Mouse (Mus musculus): Measurements from ENCODE around the gene Icam2. TPM values are rescaled to one million over a fixed set of nuclear protein-coding genes. Genes with fewer than 3 reads are reported as not detected.
A peak's percentile ranks its signal among the peaks of the same experiment; 100 is the strongest.

The Icam2 gene
- polyA plus RNA-seq, 1 experiment, result 6.8 TPM

GRCm38 (mm10) chr11:106374979-106375378 is 12.9 kb downstream of the Icam2 start:
- H3K4me3 ChIP-seq (replicated peaks; ENCODE audit: insufficient read depth, low read depth, low read length), result no peak overlapping the region
- TF ChIP-seq CTCF (IDR thresholded peaks at IDR 0.05; ENCODE audit: borderline replicate concordance, insufficient read depth, low read depth, low read length) (no peak), POLR2A (IDR thresholded peaks at IDR 0.05; ENCODE audit: borderline replicate concordance, insufficient read depth, low read length) (no peak)
- no peaks in the 10 kb centered on the region for H3K27me3 ChIP-seq (ENCODE audit: control insufficient read depth, insufficient read depth, low read length)
- H3K4me1 ChIP-seq (ENCODE audit: control insufficient read depth, insufficient read depth, low read length), result no peaks in the 10 kb centered on the region
- no peak overlapping the region for H3K27ac ChIP-seq (ENCODE audit: insufficient read depth, low read length)
- 86% methylated on average over 5 of the region's 5 CpGs for WGBS
- no peak for DNase-seq

GRCm38 (mm10) chr11:106374559-106374958 is 13.3 kb downstream of the Icam2 start:
- no peak overlapping the region for H3K4me3 ChIP-seq (replicated peaks; ENCODE audit: insufficient read depth, low read depth, low read length)
- no peak overlapping the region for H3K27ac ChIP-seq (ENCODE audit: insufficient read depth, low read length)
- TF ChIP-seq POLR2A (IDR thresholded peaks at IDR 0.05; ENCODE audit: borderline replicate concordance, insufficient read depth, low read length) (no peak), CTCF (IDR thresholded peaks at IDR 0.05; ENCODE audit: borderline replicate concordance, insufficient read depth, low read depth, low read length) (no peak)
- no peaks in the 10 kb centered on the region for H3K4me1 ChIP-seq (ENCODE audit: control insufficient read depth, insufficient read depth, low read length)
- no peaks in the 10 kb centered on the region for H3K27me3 ChIP-seq (ENCODE audit: control insufficient read depth, insufficient read depth, low read length)
- DNase-seq, result no peak
- WGBS, result 48% methylated on average over 9 of the region's 9 CpGs

GRCm38 (mm10) chr11:106373998-106374397 is 13.9 kb downstream of the Icam2 start:
- no peak for TF ChIP-seq CTCF (IDR thresholded peaks at IDR 0.05; ENCODE audit: borderline replicate concordance, insufficient read depth, low read depth, low read length)
- no peak for TF ChIP-seq POLR2A (IDR thresholded peaks at IDR 0.05; ENCODE audit: borderline replicate concordance, insufficient read depth, low read length)
- 75% methylated on average over 11 of the region's 11 CpGs for WGBS
- Histone ChIP-seq H3K27me3 (ENCODE audit: control insufficient read depth, insufficient read depth, low read length) (no peaks in the 10 kb centered on the region), H3K27ac (ENCODE audit: insufficient read depth, low read length) (no peak overlapping the region), H3K4me1 (ENCODE audit: control insufficient read depth, insufficient read depth, low read length) (no peaks in the 10 kb centered on the region), H3K4me3 (replicated peaks; ENCODE audit: insufficient read depth, low read depth, low read length) (no peak overlapping the region)
- DNase-seq, result no peak

- peak; percentile 89 for TF ChIP-seq CTCF (IDR thresholded peaks at IDR 0.05; ENCODE audit: borderline replicate concordance, insufficient read depth, low read depth, low read length)
- TF ChIP-seq POLR2A (IDR thresholded peaks at IDR 0.05; ENCODE audit: borderline replicate concordance, insufficient read depth, low read length), result no peak
- Histone ChIP-seq H3K4me1 (ENCODE audit: control insufficient read depth, insufficient read depth, low read length) (no peaks in the 10 kb centered on the region), H3K4me3 (replicated peaks; ENCODE audit: insufficient read depth, low read depth, low read length) (no peak overlapping the region), H3K27ac (ENCODE audit: insufficient read depth, low read length) (no peak overlapping the region), H3K27me3 (ENCODE audit: control insufficient read depth, insufficient read depth, low read length) (no peaks in the 10 kb centered on the region)
- peak; percentile 64 to 79 for DNase-seq
- 5% methylated on average over 3 of the region's 3 CpGs for WGBS
These were observed 21.6 kb downstream of the Icam2 start for GRCm38 (mm10) chr11:106366316-106366715.

- Histone ChIP-seq H3K27ac (ENCODE audit: insufficient read depth, low read length) (no peak within 1 kb of the TSS), H3K4me1 (ENCODE audit: control insufficient read depth, insufficient read depth, low read length) (no peaks in the 10 kb centered on the region), H3K27me3 (ENCODE audit: control insufficient read depth, insufficient read depth, low read length) (no peaks in the 10 kb centered on the region), H3K4me3 (replicated peaks; ENCODE audit: insufficient read depth, low read depth, low read length) (no peak within 1 kb of the TSS)
- DNase-seq, result no peak
- TF ChIP-seq POLR2A (IDR thresholded peaks at IDR 0.05; ENCODE audit: borderline replicate concordance, insufficient read depth, low read length) (no peak), CTCF (IDR thresholded peaks at IDR 0.05; ENCODE audit: borderline replicate concordance, insufficient read depth, low read depth, low read length) (no peak)
- WGBS, result 43% methylated on average over 10 of the region's 10 CpGs
These were observed 22.5 kb downstream of the Icam2 start, which contains the start of gene Prr29 for GRCm38 (mm10) chr11:106365366-106365765. TSS of gene Prr29 (plus strand) at chr11:106365472.

GRCm38 (mm10) chr11:106364712-106365111 is 23.2 kb downstream of the Icam2 start:
- DNase-seq, result no peak
- H3K4me1 ChIP-seq (ENCODE audit: control insufficient read depth, insufficient read depth, low read length), result no peaks in the 10 kb centered on the region
- WGBS, result 23% methylated on average over 11 of the region's 11 CpGs
- no peak overlapping the region for H3K27ac ChIP-seq (ENCODE audit: insufficient read depth, low read length)
- TF ChIP-seq CTCF (IDR thresholded peaks at IDR 0.05; ENCODE audit: borderline replicate concordance, insufficient read depth, low read depth, low read length) (no peak), POLR2A (IDR thresholded peaks at IDR 0.05; ENCODE audit: borderline replicate concordance, insufficient read depth, low read length) (no peak)
- no peaks in the 10 kb centered on the region for H3K27me3 ChIP-seq (ENCODE audit: control insufficient read depth, insufficient read depth, low read length)
- H3K4me3 ChIP-seq (replicated peaks; ENCODE audit: insufficient read depth, low read depth, low read length), result no peak overlapping the region

- TF ChIP-seq CTCF (IDR thresholded peaks at IDR 0.05; ENCODE audit: borderline replicate concordance, insufficient read depth, low read depth, low read length), result no peak
- no peak for TF ChIP-seq POLR2A (IDR thresholded peaks at IDR 0.05; ENCODE audit: borderline replicate concordance, insufficient read depth, low read length)
- peaks cover 12% of the 10 kb centered on the region; the same call in 1 of the 2 replicates for H3K4me1 ChIP-seq (ENCODE audit: control insufficient read depth, insufficient read depth, low read length)
- no peak overlapping the region for H3K27ac ChIP-seq (ENCODE audit: insufficient read depth, low read length)
- 47% methylated on average over 5 of the region's 5 CpGs for WGBS
- DNase-seq, result no peak
- no peaks in the 10 kb centered on the region for H3K27me3 ChIP-seq (ENCODE audit: control insufficient read depth, insufficient read depth, low read length)
- H3K4me3 ChIP-seq (replicated peaks; ENCODE audit: insufficient read depth, low read depth, low read length), result no peak overlapping the region
These were observed 28.5 kb downstream of the Icam2 start for GRCm38 (mm10) chr11:106359350-106359749.

- Histone ChIP-seq H3K4me1 (ENCODE audit: control insufficient read depth, insufficient read depth, low read length) (peaks cover 12% of the 10 kb centered on the region; the same call in 1 of the 2 replicates), H3K27ac (ENCODE audit: insufficient read depth, low read length) (peak overlapping the region; percentile 39; the same call in 1 of the 2 replicates), H3K27me3 (ENCODE audit: control insufficient read depth, insufficient read depth, low read length) (no peaks in the 10 kb centered on the region), H3K4me3 (replicated peaks; ENCODE audit: insufficient read depth, low read depth, low read length) (no peak overlapping the region)
- DNase-seq, result peak; percentile 73 to 83
- no peak for TF ChIP-seq POLR2A (IDR thresholded peaks at IDR 0.05; ENCODE audit: borderline replicate concordance, insufficient read depth, low read length)
- 42% methylated on average over 19 of the region's 19 CpGs for WGBS
These were observed 32.3 kb downstream of the Icam2 start for GRCm38 (mm10) chr11:106355382-106356128.

Measured in cerebellum, adult 2 months (tissue).